Mouse (Mus musculus) testis, adult 2 months (tissue): ENCODE data around the gene Ccdc188. TPM values are rescaled to one million over a fixed set of nuclear protein-coding genes. Genes with fewer than 3 reads are reported as not detected.
"Not testable (repeated sequence)": the region's sequence is repeated elsewhere in the genome, so short reads cannot be mapped to it uniquely, and the experiment has no call there.

ENCODE experiments used
- H3K27ac ChIP-seq: fragments of 200-500 bp; 2 replicates; pipeline ENCODE4 v1.5.1; 2012; ENCODE audit warnings: low read depth, low read length; ENCODE audit not compliant: control insufficient read depth, insufficient read depth
- H3K27me3 ChIP-seq: fragments of 200-500 bp; 2 replicates; pipeline ENCODE4 v1.6.1; 2012; ENCODE audit warnings: mild to moderate bottlenecking, low read length, moderate library complexity; ENCODE audit not compliant: control insufficient read depth, insufficient read depth
- H3K36me3 ChIP-seq: fragments of 200-500 bp; 2 replicates; pipeline ENCODE4 v1.6.1; 2012; ENCODE audit warnings: mild to moderate bottlenecking, low read length; ENCODE audit not compliant: control insufficient read depth, insufficient read depth
- H3K4me1 ChIP-seq: fragments of 200-500 bp; 2 replicates; pipeline ENCODE4 v1.6.1; 2012; ENCODE audit warnings: low read length; ENCODE audit not compliant: control insufficient read depth, insufficient read depth
- H3K4me3 ChIP-seq: fragments of 200-500 bp; 2 replicates; pipeline ENCODE4 v1.5.1; 2012; ENCODE audit warnings: low read depth, mild to moderate bottlenecking, low read length, moderate library complexity, mixed read lengths; ENCODE audit not compliant: control insufficient read depth
- CTCF ChIP-seq: fragments of 200-500 bp; IDR thresholded peaks from 2 replicates; pipeline ENCODE4 v1.5.1; 2012; ENCODE audit warnings: low read depth, mild to moderate bottlenecking, inconsistent platforms, low read length, moderate library complexity; ENCODE audit not compliant: control insufficient read depth, insufficient read depth, insufficient replicate concordance
- POLR2A ChIP-seq: fragments of 200-500 bp; IDR thresholded peaks from 2 replicates; pipeline ENCODE4 v1.6.1; 2012; ENCODE audit warnings: low read depth, mild to moderate bottlenecking, inconsistent platforms, low read length, moderate library complexity; ENCODE audit not compliant: control insufficient read depth
- polyA plus RNA-seq: library from polyadenylated mRNA; depleted of rRNA; stranded (reverse); fragments of >200 nt; gene quantifications from 2 replicates; pipeline ENCODE4 v1.2.3, GENCODE M21; 2012

Gene Ccdc188
- polyA plus RNA-seq, 1 experiment: 103 TPM

DNA sequence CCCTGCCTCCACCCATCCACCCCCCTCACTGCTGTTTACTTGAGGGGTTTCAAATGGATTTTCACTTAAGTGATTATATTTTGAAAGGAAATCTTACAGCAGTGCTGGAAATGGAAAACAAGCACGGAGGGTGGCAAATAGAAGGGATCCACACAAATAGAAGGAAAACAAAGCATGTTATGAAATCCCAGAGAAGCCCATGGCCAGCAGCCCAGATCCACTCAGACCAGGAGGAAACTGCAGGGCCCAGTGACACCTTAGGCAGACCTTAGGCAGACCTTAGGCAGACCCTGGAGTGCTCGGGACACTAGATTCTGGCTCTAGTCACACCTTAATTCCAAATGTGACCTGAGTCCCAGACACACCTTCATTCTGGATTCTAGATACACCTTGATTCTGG, 26.7 kb upstream of the Ccdc188 start:
- Histone ChIP-seq H3K4me3 (no peak overlapping the region), H3K27me3 (no peaks in the 10 kb centered on the region), H3K27ac (no peak overlapping the region), H3K4me1 (no peaks in the 10 kb centered on the region), H3K36me3 (no peaks in the 10 kb centered on the region)
- TF ChIP-seq CTCF (no peak), POLR2A (no peak)

DNA sequence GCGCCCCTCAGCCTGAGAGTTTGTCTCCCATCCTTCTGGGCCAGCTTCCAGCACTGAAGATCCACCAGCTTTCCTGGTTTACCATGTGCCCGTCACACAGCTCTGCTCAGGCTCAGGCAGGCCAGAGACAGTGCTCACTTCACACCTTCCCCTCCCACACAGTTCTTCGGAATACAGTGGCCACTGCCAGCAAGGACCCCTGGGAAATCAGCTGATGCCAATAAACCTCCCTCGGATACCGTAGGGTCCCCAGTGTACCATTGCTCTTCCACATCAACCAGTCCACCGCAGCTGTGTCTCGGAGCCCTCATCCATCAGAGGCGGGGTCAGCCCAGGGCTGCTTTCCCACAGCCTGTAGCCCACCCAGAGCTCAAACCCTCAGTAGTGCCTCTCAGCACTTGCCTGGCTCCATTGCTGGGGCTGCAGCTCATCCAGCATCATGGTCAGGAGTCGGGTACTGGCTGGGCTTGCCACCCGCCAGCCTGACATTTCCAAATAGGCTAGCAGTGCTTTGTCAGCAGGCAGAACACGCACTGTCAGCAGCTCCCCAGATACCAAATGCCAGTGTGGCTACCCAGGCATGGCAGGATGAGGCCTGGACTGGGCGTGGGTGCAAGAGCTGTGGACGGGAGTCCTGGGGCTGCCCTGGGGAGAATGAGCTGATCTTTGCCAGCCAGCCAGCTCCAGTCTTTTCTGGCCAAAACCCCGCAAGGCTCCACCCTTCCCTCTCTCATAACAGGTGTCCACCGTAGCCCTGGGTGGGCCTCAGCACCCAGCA, 23.3 kb upstream of the Ccdc188 start:
- no peaks in the 10 kb centered on the region for H3K27me3 ChIP-seq
- H3K36me3 ChIP-seq: no peaks in the 10 kb centered on the region
- TF ChIP-seq CTCF: no peak
- no peaks in the 10 kb centered on the region for H3K4me1 ChIP-seq
- H3K27ac ChIP-seq: no peak overlapping the region
- H3K4me3 ChIP-seq: no peak overlapping the region

DNA sequence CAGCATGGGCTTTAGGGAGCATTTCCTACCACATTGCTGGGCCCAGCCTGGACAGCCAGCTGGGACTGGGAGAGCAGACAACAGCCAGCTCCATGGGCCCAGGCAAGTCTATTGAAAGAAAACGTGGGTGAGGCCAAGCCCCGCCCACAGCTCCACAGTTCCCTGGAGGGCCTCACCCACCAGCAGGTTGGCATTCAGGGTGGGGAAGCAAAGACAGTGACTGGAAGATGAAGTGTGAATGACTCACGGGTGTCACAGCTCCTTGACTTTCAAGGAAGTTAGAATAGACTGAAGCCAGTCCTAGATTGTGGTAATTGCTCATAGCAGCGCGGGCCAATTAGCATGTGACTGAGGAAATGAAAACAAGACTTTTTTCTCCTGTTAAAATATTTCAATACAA, 22.6 kb upstream of the Ccdc188 start:
- Histone ChIP-seq H3K27me3 (no peaks in the 10 kb centered on the region), H3K4me3 (no peak overlapping the region), H3K4me1 (no peaks in the 10 kb centered on the region), H3K36me3 (no peaks in the 10 kb centered on the region), H3K27ac (no peak overlapping the region)
- TF ChIP-seq POLR2A (no peak), CTCF (no peak)

DNA sequence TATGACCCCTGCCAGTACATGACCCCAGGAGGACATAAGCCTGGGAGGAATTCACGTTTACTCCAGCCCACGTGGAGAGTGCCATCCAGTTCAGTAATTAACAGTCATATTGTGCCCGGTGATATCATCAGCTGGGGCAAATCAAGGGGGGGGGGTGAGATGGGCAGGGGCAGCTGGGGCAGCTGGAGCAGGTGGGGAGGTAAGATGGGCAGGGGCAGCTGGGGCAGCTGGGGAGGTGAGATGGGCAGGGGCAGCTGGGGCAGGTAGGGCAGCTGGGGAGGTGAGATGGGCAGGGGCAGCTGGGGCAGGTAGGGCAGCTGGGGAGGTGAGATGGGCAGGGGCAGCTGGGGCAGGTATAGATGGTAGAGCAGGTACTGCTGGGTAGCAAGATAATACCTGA, 22.1 kb upstream of the Ccdc188 start:
- not testable (repeated sequence) for H3K4me1 ChIP-seq, H3K27me3 ChIP-seq

DNA sequence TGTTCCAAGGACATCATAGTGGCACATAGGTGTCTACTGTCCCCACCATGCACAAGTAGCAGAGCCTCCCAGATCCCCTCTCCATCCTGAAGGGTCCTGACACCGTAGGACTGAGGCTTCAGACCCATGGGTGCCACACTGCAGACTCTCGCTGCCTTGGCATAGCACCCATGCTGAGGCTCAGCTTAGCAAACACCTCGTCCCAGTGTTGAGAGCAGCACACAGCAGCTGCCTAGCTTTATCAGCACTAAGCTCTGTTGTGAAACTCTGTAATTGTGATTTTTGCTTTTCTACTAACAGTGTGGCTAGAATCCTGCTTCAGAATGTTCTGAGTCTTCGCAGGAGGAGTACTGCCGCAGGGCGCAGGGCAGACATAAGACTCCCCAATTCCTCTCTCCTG, 19.8 kb upstream of the Ccdc188 start:
- H3K4me3 ChIP-seq: no peak overlapping the region
- TF ChIP-seq POLR2A (no peak), CTCF (no peak)
- no peak overlapping the region for H3K27ac ChIP-seq
- no peaks in the 10 kb centered on the region for H3K27me3 ChIP-seq
- no peaks in the 10 kb centered on the region for H3K36me3 ChIP-seq
- no peaks in the 10 kb centered on the region for H3K4me1 ChIP-seq

More for the DNA sequence above, 22.1 kb upstream of the Ccdc188 start:
- not testable (repeated sequence) for H3K36me3 ChIP-seq, H3K4me3 ChIP-seq, H3K27ac ChIP-seq

DNA sequence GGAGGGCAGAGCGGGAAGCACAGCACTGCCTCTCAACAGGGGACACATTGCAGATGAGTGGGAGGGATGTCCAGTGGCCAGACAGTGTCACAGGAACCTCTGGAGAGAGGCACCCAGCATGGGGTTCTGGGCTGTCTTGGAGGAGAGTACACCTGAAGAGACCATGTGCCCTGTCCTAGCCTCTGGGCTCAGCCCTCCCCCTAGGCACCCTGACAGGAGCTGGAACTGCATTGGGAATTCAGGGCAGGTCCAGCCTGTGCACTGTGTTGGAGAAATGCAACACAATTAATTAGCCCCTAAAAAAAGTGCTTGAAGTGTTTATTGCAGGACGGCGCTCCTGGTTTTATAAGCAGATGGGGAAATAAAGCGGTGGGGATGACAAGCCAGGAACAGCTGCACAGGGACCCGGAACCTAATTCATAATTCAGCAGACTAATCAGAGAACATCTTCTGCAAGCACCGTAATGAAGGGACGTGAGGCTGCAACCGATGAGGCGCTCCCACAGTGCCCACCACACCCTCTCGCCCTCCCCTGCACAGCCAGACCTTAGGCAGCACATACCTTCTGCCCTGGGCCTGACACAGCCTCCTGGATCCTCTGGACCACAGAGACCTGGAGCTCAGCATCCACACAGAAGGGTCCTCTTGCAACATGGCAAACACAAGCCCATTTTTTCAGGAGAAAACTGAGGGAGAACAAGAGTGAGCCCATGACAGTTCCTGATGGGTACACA, 19.1 kb upstream of the Ccdc188 start:
- H3K27ac ChIP-seq: no peak overlapping the region
- no peaks in the 10 kb centered on the region for H3K27me3 ChIP-seq
- no peak overlapping the region for H3K4me3 ChIP-seq
- no peak for TF ChIP-seq POLR2A
- TF ChIP-seq CTCF: no peak
- H3K36me3 ChIP-seq: no peaks in the 10 kb centered on the region
- H3K4me1 ChIP-seq: no peaks in the 10 kb centered on the region

DNA sequence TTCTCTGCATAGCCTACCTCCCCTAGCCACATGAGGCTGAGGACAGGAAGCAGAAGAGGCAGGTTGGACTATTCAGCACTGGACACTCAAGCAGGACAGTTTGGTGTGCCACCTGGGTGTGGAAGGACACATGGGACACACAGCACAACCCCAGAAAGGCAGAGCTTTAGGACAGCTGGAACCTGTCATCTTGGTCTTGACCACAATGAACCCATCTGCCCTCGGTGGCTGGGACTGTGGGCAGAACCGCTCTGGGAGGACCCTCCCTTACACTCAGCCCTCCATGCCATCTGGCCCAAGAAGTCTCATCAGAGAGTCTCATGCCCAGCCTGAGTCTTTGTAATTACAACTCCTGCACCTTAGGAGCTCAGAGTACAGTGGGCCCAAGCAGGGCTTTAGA, 17.6 kb upstream of the Ccdc188 start:
- TF ChIP-seq CTCF (no peak), POLR2A (no peak)
- no peak overlapping the region for H3K4me3 ChIP-seq
- H3K27me3 ChIP-seq: no peaks in the 10 kb centered on the region
- no peaks in the 10 kb centered on the region for H3K36me3 ChIP-seq
- H3K27ac ChIP-seq: no peak overlapping the region
- H3K4me1 ChIP-seq: no peaks in the 10 kb centered on the region

DNA sequence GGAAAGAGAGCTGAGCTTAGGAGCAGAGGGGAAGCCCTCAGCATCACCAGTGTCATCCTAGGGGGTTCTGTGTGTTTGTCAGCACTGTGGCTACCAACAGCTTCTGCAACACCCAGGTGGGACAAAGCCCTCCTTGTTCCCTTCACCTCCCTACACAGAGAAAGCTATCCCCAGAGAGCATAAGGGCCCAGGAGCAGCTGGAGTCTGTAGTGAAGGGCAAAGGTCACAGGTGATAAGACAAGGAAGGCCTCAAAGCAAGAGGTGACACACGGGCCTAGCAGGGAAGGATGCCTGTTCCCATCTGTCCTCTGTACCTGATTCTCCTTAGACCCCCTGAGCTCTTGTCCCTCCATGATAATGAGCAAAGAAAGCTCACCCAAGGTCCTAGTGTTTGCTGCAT, 16.1 kb upstream of the Ccdc188 start:
- no peak overlapping the region for H3K4me3 ChIP-seq
- TF ChIP-seq CTCF: no peak
- TF ChIP-seq POLR2A: no peak
- H3K27ac ChIP-seq: no peak overlapping the region
- H3K27me3 ChIP-seq: no peaks in the 10 kb centered on the region
- H3K36me3 ChIP-seq: no peaks in the 10 kb centered on the region
- H3K4me1 ChIP-seq: no peaks in the 10 kb centered on the region
